In genomic region chr9:120099304-120099703, GRCm38 (mm10) we compare ENCODE assay signal across 21 mouse cellular contexts. TPM values are rescaled to one million over a fixed set of nuclear protein-coding genes. Genes with fewer than 3 reads are reported as not detected.
DNase-seq lines count a peak whose midpoint lies in the region; ATAC-seq and TF ChIP-seq lines count a peak whose summit lies in the region.
"Had no signal": no experiment of that assay in that cellular context is flagged by ENCODE, and none has a peak within 500 bp of the region (broad histone marks: within the 10 kb centered on the region; RNA-seq: fewer than 3 reads in every experiment).

No protein-coding gene starts in this region.

- H3K27me3 ChIP-seq in heart, embryonic 10.5 days (ENCODE audit: insufficient read depth, poor library complexity, severe bottlenecking) = no peaks in the 10 kb centered on the region
- H3K27me3 ChIP-seq in heart, embryonic 11.5 days (ENCODE audit: control insufficient read depth, insufficient read depth, low read length) = no peaks in the 10 kb centered on the region
- H3K27me3 ChIP-seq in testis, adult 2 months (ENCODE audit: control insufficient read depth, insufficient read depth, low read length) = no peaks in the 10 kb centered on the region
- H3K27me3 ChIP-seq: CH12.LX had no signal

- H3K36me3 ChIP-seq in heart, embryonic 10.5 days = no peaks in the 10 kb centered on the region
- H3K36me3 ChIP-seq in heart, embryonic 11.5 days (ENCODE audit: control insufficient read depth, insufficient read depth, low read length) = no peaks in the 10 kb centered on the region
- H3K36me3 ChIP-seq in testis, adult 2 months (ENCODE audit: control insufficient read depth, insufficient read depth, low read length) = no peaks in the 10 kb centered on the region
- H3K36me3 ChIP-seq: G1E had no signal

- TF ChIP-seq POLR2A in testis, adult 2 months (IDR thresholded peaks at IDR 0.05; ENCODE audit: control insufficient read depth, low read depth, low read length) = no peak

- H3K27ac ChIP-seq in heart, embryonic 10.5 days = no peak overlapping the region
- no peak overlapping the region for H3K27ac ChIP-seq in heart, embryonic 11.5 days (ENCODE audit: low read depth, low read length)
- no peak overlapping the region for H3K27ac ChIP-seq in testis, adult 2 months (ENCODE audit: control insufficient read depth, insufficient read depth, low read depth, low read length)

- TF ChIP-seq CTCF in testis, adult 2 months (IDR thresholded peaks at IDR 0.05; ENCODE audit: control insufficient read depth, insufficient read depth, insufficient replicate concordance, low read depth, low read length) = no peak

- no peak overlapping the region for H3K9ac ChIP-seq in heart, embryonic 11.5 days (ENCODE audit: low read depth, low read length)

- 0 out of 2 replicates have a peak, but pooled peaks cover 2% of the 10 kb centered on the region for H3K9me3 ChIP-seq in heart, embryonic 10.5 days
- no peaks in the 10 kb centered on the region for H3K9me3 ChIP-seq in heart, embryonic 11.5 days (replicated peaks; ENCODE audit: control insufficient read depth, low read length)

- 85% methylated on average over 8 of the region's 8 CpGs for WGBS in heart, embryonic 10.5 days
- WGBS in heart, embryonic 11.5 days (ENCODE audit: insufficient replicate concordance) = 74% methylated on average over 8 of the region's 8 CpGs

- peak; percentile 65 for DNase-seq in heart, adult 11 months
- DNase-seq in heart, postnatal 4 days = no peak
- peak; percentile 63 for DNase-seq in heart, embryonic 10.5 days (ENCODE audit: low spot score)
- no peak for DNase-seq in testis, postnatal 10 days (ENCODE audit: low spot score)
- DNase-seq: adrenal gland, adult 8-10 months; cerebellum, adult 11-12 months had no signal

- no peak overlapping the region for H3K4me2 ChIP-seq in heart, embryonic 11.5 days

- ATAC-seq in heart, embryonic 11.5 days (replicated peaks; ENCODE audit: insufficient number of reproducible peaks, low FRiP score, low TSS enrichment) = no peak
- ATAC-seq: Patski had no signal

- peaks cover 1% of the 10 kb centered on the region; the same call in 1 of the 2 replicates for H3K4me1 ChIP-seq in heart, embryonic 10.5 days
- H3K4me1 ChIP-seq in heart, embryonic 11.5 days (ENCODE audit: control insufficient read depth, insufficient read depth, low read length) = no peaks in the 10 kb centered on the region
- H3K4me1 ChIP-seq in testis, adult 2 months (ENCODE audit: control insufficient read depth, insufficient read depth, low read length) = peaks cover 5% of the 10 kb centered on the region

- H3K4me3 ChIP-seq in heart, embryonic 10.5 days = no peak overlapping the region
- no peak overlapping the region for H3K4me3 ChIP-seq in heart, embryonic 11.5 days (ENCODE audit: low read depth, low read length)
- peak overlapping the region; percentile 4 for H3K4me3 ChIP-seq in testis, adult 2 months (ENCODE audit: control insufficient read depth, low read depth, low read length)

RNA-seq across cellular contexts. Expression of gene Ccr8, which starts 7.4 kb away (rescaled TPM):
- total RNA-seq in heart, postnatal 4 days (2021) = not detected
- not detected in 2 replicates for polyA plus RNA-seq in heart, embryonic 10.5 days (2016; fragmentation: Nextera tagmentation; extraction: Ambion mirVana)
- not detected in 2 replicates for polyA plus RNA-seq in heart, embryonic 11.5 days (2014; fragmentation: Nextera tagmentation; extraction: Ambion mirVana)
- polyA plus RNA-seq in testis, adult 2 months (2012; rRNA removed) = not detected in 2 replicates
- total RNA-seq: adrenal gland, adult 18-20 months; adrenal gland, adult 2 months; adrenal gland, adult 8-10 months; adrenal gland, postnatal 10 days; adrenal gland, postnatal 14 days; adrenal gland, postnatal 25 days; adrenal gland, postnatal 36 days; adrenal gland, postnatal 4 days; CH12.LX; G1E; MEL had no signal
- polyA plus RNA-seq: adrenal gland, adult 2 months; C2C12; G1E; Patski had no signal

RNA-seq across cellular contexts. Expression of gene Slc25a38, which starts 10.9 kb away (rescaled TPM):
- 1 to 10 TPM; 8.3 to 8.8 TPM for total RNA-seq in heart, postnatal 4 days (2021)
- 39.8 and 42.1 TPM in 2 replicates for polyA plus RNA-seq in heart, embryonic 10.5 days (2016; fragmentation: Nextera tagmentation; extraction: Ambion mirVana)
- polyA plus RNA-seq in heart, embryonic 11.5 days (2014; fragmentation: Nextera tagmentation; extraction: Ambion mirVana) = 35.4 and 40.5 TPM in 2 replicates
- 27.8 and 28.2 TPM in 2 replicates for polyA plus RNA-seq in testis, adult 2 months (2012; rRNA removed)

RNA-seq across cellular contexts. Expression of gene Rpsa, which starts 28.2 kb away (rescaled TPM):
- 100 to 1,000 TPM; 837 to 845 TPM for total RNA-seq in heart, postnatal 4 days (2021)
- polyA plus RNA-seq in heart, embryonic 10.5 days (2016; fragmentation: Nextera tagmentation; extraction: Ambion mirVana) = 1,047 and 1,189 TPM in 2 replicates
- 1,140 and 1,315 TPM in 2 replicates for polyA plus RNA-seq in heart, embryonic 11.5 days (2014; fragmentation: Nextera tagmentation; extraction: Ambion mirVana)
- 310 and 318 TPM in 2 replicates for polyA plus RNA-seq in testis, adult 2 months (2012; rRNA removed)

RNA-seq across cellular contexts. Expression of gene Cx3cr1, which starts 29.6 kb away (rescaled TPM):
- 1 to 10 TPM; 4.8 to 6.5 TPM for total RNA-seq in heart, postnatal 4 days (2021)
- 1.1 and 4.1 TPM in 2 replicates for polyA plus RNA-seq in heart, embryonic 10.5 days (2016; fragmentation: Nextera tagmentation; extraction: Ambion mirVana)
- 2.3 and 3.1 TPM in 2 replicates for polyA plus RNA-seq in heart, embryonic 11.5 days (2014; fragmentation: Nextera tagmentation; extraction: Ambion mirVana)
- polyA plus RNA-seq in testis, adult 2 months (2012; rRNA removed) = 2.2 and 2.7 TPM in 2 replicates
- total RNA-seq: CH12.LX, MEL had no signal
- polyA plus RNA-seq: G1E, Patski had no signal

RNA-seq across cellular contexts. Expression of gene Mobp, which starts 50.2 kb away (rescaled TPM):
- total RNA-seq in heart, postnatal 4 days (2021) = not detected
- not detected in 2 replicates for polyA plus RNA-seq in heart, embryonic 10.5 days (2016; fragmentation: Nextera tagmentation; extraction: Ambion mirVana)
- polyA plus RNA-seq in heart, embryonic 11.5 days (2014; fragmentation: Nextera tagmentation; extraction: Ambion mirVana) = not detected in 2 replicates
- 0.49 and 0.79 TPM in 2 replicates for polyA plus RNA-seq in testis, adult 2 months (2012; rRNA removed)
- total RNA-seq: adrenal gland, adult 18-20 months; adrenal gland, postnatal 14 days; adrenal gland, postnatal 4 days; CH12.LX; MEL had no signal
- polyA plus RNA-seq: activated CD4-positive, CD25-positive, alpha-beta regulatory T cell, adult 4 months; adrenal gland, adult 2 months; C2C12; G1E; Patski had no signal

Comparison
In these comparisons a context has a peak if more than half of its experiments do, and no peak if none do; other contexts are left out.
1. DNase-seq: peak in heart, adult 11 months (single experiment) and heart, embryonic 10.5 days (single experiment); none in heart, postnatal 4 days (single experiment) and testis, postnatal 10 days (single experiment).